In the genomic region with DNA sequence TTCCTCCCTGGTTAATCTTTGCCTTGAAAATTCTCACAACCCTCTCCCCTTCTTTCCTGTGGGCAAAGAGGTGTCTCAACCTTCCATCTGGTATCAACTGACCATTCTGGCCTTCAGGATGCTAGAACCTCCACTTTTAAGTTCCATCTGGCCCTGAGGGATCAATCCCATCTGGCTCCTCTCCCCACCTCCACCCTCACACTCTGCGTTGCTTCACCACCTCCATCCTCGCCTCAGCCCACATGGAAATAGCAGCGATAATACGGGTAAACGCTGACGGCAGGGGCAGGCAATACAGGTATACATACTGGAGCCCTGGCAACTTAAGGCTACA, we compare ENCODE assay signal across 9 mouse cellular contexts. TPM values are rescaled to one million over a fixed set of nuclear protein-coding genes. Genes with fewer than 3 reads are reported as not detected.
DNase-seq lines count a peak whose midpoint lies in the region; ATAC-seq lines count a peak whose summit lies in the region.
"Had no signal": no experiment of that assay in that cellular context is flagged by ENCODE, and none has a peak within 500 bp of the region (broad histone marks: within the 10 kb centered on the region; RNA-seq: fewer than 3 reads in every experiment).

No protein-coding gene starts in this region.

- H3K27ac ChIP-seq in neural tube, embryonic 11.5 days (ENCODE audit: low read depth, low read length), result no peak overlapping the region
- H3K27ac ChIP-seq in limb, embryonic 11.5 days (replicated peaks; ENCODE audit: low read depth, low read length), result no peak overlapping the region
- H3K27ac ChIP-seq in stomach, embryonic 15.5 days, result peak overlapping the region; percentile 63

- no peak for ATAC-seq in neural tube, embryonic 11.5 days (ENCODE audit: insufficient read depth, low FRiP score, low TSS enrichment)
- ATAC-seq in limb, embryonic 11.5 days (ENCODE audit: insufficient number of reproducible peaks, low FRiP score, low TSS enrichment, low read depth), result no peak
- ATAC-seq in stomach, embryonic 15.5 days (ENCODE audit: insufficient read depth, low FRiP score, low read depth), result no peak

- H3K36me3 ChIP-seq in neural tube, embryonic 11.5 days (ENCODE audit: control insufficient read depth, insufficient read depth, low read length), result peaks cover 8% of the 10 kb centered on the region
- H3K36me3 ChIP-seq in limb, embryonic 11.5 days (ENCODE audit: control insufficient read depth, insufficient read depth, low read length), result peaks cover 5% of the 10 kb centered on the region; the same call in 1 of the 2 replicates
- peaks cover 11% of the 10 kb centered on the region for H3K36me3 ChIP-seq in stomach, embryonic 15.5 days

- DNase-seq in cerebellum, adult 11 months, result peak; percentile 57
- DNase-seq in cerebellum, postnatal 10 days, result no peak
- no peak for DNase-seq in neural tube, embryonic 11.5 days (ENCODE audit: low spot score)
- no peak for DNase-seq in neural tube, embryonic 10.5 days (ENCODE audit: extremely low spot score, low spot score)
- DNase-seq in limb, embryonic 11.5 days (ENCODE audit: low spot score), result no peak
- no peak for DNase-seq in spleen, postnatal 10 days (ENCODE audit: low spot score in 2 of 2)
- DNase-seq in gastrocnemius, adult 8-10 months (ENCODE audit: low spot score in 2 of 2), result no peak

- peak overlapping the region; percentile 20; the same call in 1 of the 2 replicates for H3K4me2 ChIP-seq in neural tube, embryonic 11.5 days (ENCODE audit: low read depth)
- H3K4me2 ChIP-seq in limb, embryonic 11.5 days (ENCODE audit: low read depth, severe bottlenecking), result peak overlapping the region; percentile 96
- H3K4me2 ChIP-seq in stomach, embryonic 15.5 days, result peak overlapping the region; percentile 98

- 4% methylated on average over 6 of the region's 6 CpGs for WGBS in neural tube, embryonic 11.5 days
- WGBS in limb, embryonic 11.5 days, result under 1% methylated on average over 6 of the region's 6 CpGs
- 2% methylated on average over 6 of the region's 6 CpGs for WGBS in stomach, embryonic 15.5 days

- H3K27me3 ChIP-seq in neural tube, embryonic 11.5 days (ENCODE audit: control insufficient read depth, insufficient read depth, low read length), result peaks cover 43% of the 10 kb centered on the region
- H3K27me3 ChIP-seq in limb, embryonic 11.5 days (ENCODE audit: control insufficient read depth, insufficient read depth, low read length), result peaks cover 40% of the 10 kb centered on the region
- peaks cover 17% of the 10 kb centered on the region for H3K27me3 ChIP-seq in stomach, embryonic 15.5 days (replicated peaks)

- H3K4me1 ChIP-seq in neural tube, embryonic 11.5 days (ENCODE audit: control insufficient read depth, insufficient read depth, low read length), result peaks cover 13% of the 10 kb centered on the region
- peaks cover 17% of the 10 kb centered on the region for H3K4me1 ChIP-seq in limb, embryonic 11.5 days (ENCODE audit: control insufficient read depth, insufficient read depth, low read length)
- H3K4me1 ChIP-seq in stomach, embryonic 15.5 days, result peaks cover 20% of the 10 kb centered on the region

- H3K9me3 ChIP-seq in neural tube, embryonic 11.5 days (ENCODE audit: control insufficient read depth, low read length), result no peaks in the 10 kb centered on the region; the same call in 1 of the 2 replicates
- H3K9me3 ChIP-seq in limb, embryonic 11.5 days (ENCODE audit: control insufficient read depth, low read length), result no peaks in the 10 kb centered on the region
- H3K9me3 ChIP-seq in stomach, embryonic 15.5 days, result no peaks in the 10 kb centered on the region

- no peak overlapping the region for H3K4me3 ChIP-seq in neural tube, embryonic 11.5 days (ENCODE audit: low read depth, low read length)
- H3K4me3 ChIP-seq in limb, embryonic 11.5 days (ENCODE audit: low read depth, low read length), result peak overlapping the region; percentile 45
- peak overlapping the region; percentile 56 for H3K4me3 ChIP-seq in stomach, embryonic 15.5 days (replicated peaks)

- H3K9ac ChIP-seq in neural tube, embryonic 11.5 days (ENCODE audit: low read length), result no peak overlapping the region
- H3K9ac ChIP-seq in limb, embryonic 11.5 days (ENCODE audit: low read length), result no peak overlapping the region
- H3K9ac ChIP-seq in stomach, embryonic 15.5 days, result 0 out of 2 replicates have a peak overlapping the region, but pooled peaks have one; percentile 35

RNA-seq across cellular contexts. Expression of a gene that starts 1.8 kb away (rescaled TPM):
- polyA plus RNA-seq in neural tube, embryonic 11.5 days (2014; fragmentation: Nextera tagmentation; extraction: Ambion mirVana), result 17.6 and 18.0 TPM in 2 replicates
- polyA plus RNA-seq in limb, embryonic 11.5 days (2014; fragmentation: Nextera tagmentation; extraction: Ambion mirVana), result 14.0 and 16.4 TPM in 2 replicates
- 142 and 145 TPM in 2 replicates for polyA plus RNA-seq in stomach, embryonic 15.5 days (2015; fragmentation: Nextera tagmentation; extraction: Ambion mirVana)
- 1,000 to 10,000 TPM; 1,243 to 1,380 (median 1,348) TPM for total RNA-seq in gastrocnemius, adult 8-10 months (2022)

RNA-seq across cellular contexts. Expression of a gene that starts 7.2 kb away (rescaled TPM):
- polyA plus RNA-seq in neural tube, embryonic 11.5 days (2014; fragmentation: Nextera tagmentation; extraction: Ambion mirVana), result 114 and 131 TPM in 2 replicates
- polyA plus RNA-seq in limb, embryonic 11.5 days (2014; fragmentation: Nextera tagmentation; extraction: Ambion mirVana), result 125 and 132 TPM in 2 replicates
- 120 and 132 TPM in 2 replicates for polyA plus RNA-seq in stomach, embryonic 15.5 days (2015; fragmentation: Nextera tagmentation; extraction: Ambion mirVana)
- total RNA-seq in gastrocnemius, adult 8-10 months (2022), result 10 to 100 TPM; 15.2 to 20.5 (median 19.6) TPM

RNA-seq across cellular contexts. Expression of a gene that starts 7.2 kb away (rescaled TPM):
- polyA plus RNA-seq in neural tube, embryonic 11.5 days (2014; fragmentation: Nextera tagmentation; extraction: Ambion mirVana), result 14.7 and 15.0 TPM in 2 replicates
- polyA plus RNA-seq in limb, embryonic 11.5 days (2014; fragmentation: Nextera tagmentation; extraction: Ambion mirVana), result 17.7 and 18.5 TPM in 2 replicates
- polyA plus RNA-seq in stomach, embryonic 15.5 days (2015; fragmentation: Nextera tagmentation; extraction: Ambion mirVana), result 15.5 and 17.1 TPM in 2 replicates
- 1 to 10 TPM in 2 of 4 experiments, under 1 TPM in 2; 0.73 to 2.3 (median 1.3) TPM for total RNA-seq in gastrocnemius, adult 8-10 months (2022)

RNA-seq across cellular contexts. Expression of a gene that starts 14.0 kb away (rescaled TPM):
- not detected in 2 replicates for polyA plus RNA-seq in neural tube, embryonic 11.5 days (2014; fragmentation: Nextera tagmentation; extraction: Ambion mirVana)
- polyA plus RNA-seq in limb, embryonic 11.5 days (2014; fragmentation: Nextera tagmentation; extraction: Ambion mirVana), result not detected in 2 replicates
- not detected in 2 replicates for polyA plus RNA-seq in stomach, embryonic 15.5 days (2015; fragmentation: Nextera tagmentation; extraction: Ambion mirVana)
- not detected for total RNA-seq in gastrocnemius, adult 8-10 months (2022)
- polyA plus RNA-seq: gonadal fat pad, adult 2 months had no signal

RNA-seq across cellular contexts. Expression of a gene that starts 18.3 kb away (rescaled TPM):
- polyA plus RNA-seq in neural tube, embryonic 11.5 days (2014; fragmentation: Nextera tagmentation; extraction: Ambion mirVana), result 20.5 and 21.9 TPM in 2 replicates
- polyA plus RNA-seq in limb, embryonic 11.5 days (2014; fragmentation: Nextera tagmentation; extraction: Ambion mirVana), result 16.9 and 17.6 TPM in 2 replicates
- 34.9 and 35.9 TPM in 2 replicates for polyA plus RNA-seq in stomach, embryonic 15.5 days (2015; fragmentation: Nextera tagmentation; extraction: Ambion mirVana)
- total RNA-seq in gastrocnemius, adult 8-10 months (2022), result 10 to 100 TPM; 84.3 to 97.1 (median 85.1) TPM

Comparison
In these comparisons a context has a peak if more than half of its experiments do, and no peak if none do; other contexts are left out.
1. H3K4me2 ChIP-seq: peak in every context shown above with its lines; median percentile 98 in stomach, embryonic 15.5 days; 96 in limb, embryonic 11.5 days; 20 in neural tube, embryonic 11.5 days.